Mouse (Mus musculus) myocyte (in vitro differentiated cells): ENCODE measurements around the gene Col8a2. TPM values are rescaled to one million over a fixed set of nuclear protein-coding genes. Genes with fewer than 3 reads are reported as not detected.

Experiments
- H3K27me3 ChIP-seq: one replicate; pipeline ENCODE4 v1.6.1; 2011; ENCODE audit not compliant: control insufficient read depth, insufficient read depth, insufficient read length
- H3K36me3 ChIP-seq: one replicate; pipeline ENCODE4 v1.6.1; 2011; ENCODE audit not compliant: control insufficient read depth, insufficient read depth
- H3K4me2 ChIP-seq: one replicate; pipeline ENCODE4 v1.6.1; 2011; ENCODE audit warnings: low read depth, control low read depth
- H3K4me3 ChIP-seq: one replicate; pipeline ENCODE4 v1.5.1; 2011; ENCODE audit warnings: mild to moderate bottlenecking, control low read depth, moderate library complexity
- H3K79me2 ChIP-seq: one replicate; pipeline ENCODE4 v1.6.1; 2011; ENCODE audit not compliant: control insufficient read depth, insufficient read depth
- H3ac ChIP-seq: one replicate; pipeline ENCODE4 v1.6.1; 2011; ENCODE audit not compliant: control insufficient read depth, insufficient read length
- CEBPB ChIP-seq: IDR thresholded peaks from 2 replicates; pipeline ENCODE4 v1.6.1; 2011; ENCODE audit warnings: mild to moderate bottlenecking, moderate library complexity; ENCODE audit not compliant: poor library complexity, insufficient read depth, severe bottlenecking
- E2F4 ChIP-seq: IDR thresholded peaks from one replicate; pipeline ENCODE4 v1.6.1; 2011; ENCODE audit warnings: mild to moderate bottlenecking, control low read depth, moderate library complexity; ENCODE audit not compliant: insufficient read depth
- MAX ChIP-seq: IDR thresholded peaks from one replicate; pipeline ENCODE4 v1.6.1; 2011; ENCODE audit warnings: low read depth, mild to moderate bottlenecking, control low read depth
- MYOD1 ChIP-seq, 3 experiments: IDR thresholded peaks; one replicate each; pipeline ENCODE4 v1.6.1; 2011; ENCODE audit warnings: control low read depth in 2 of 3, low read depth in 2 of 3, mild to moderate bottlenecking in 2 of 3, moderate library complexity in 1 of 3; ENCODE audit not compliant: insufficient read length in 2 of 3, control insufficient read depth in 1 of 3
- MYOG ChIP-seq, 3 experiments: IDR thresholded peaks; one replicate each; pipeline ENCODE4 v1.6.1; 2011; ENCODE audit warnings: control low read depth in 2 of 3, low read depth in 2 of 3, mild to moderate bottlenecking in 2 of 3; ENCODE audit not compliant: insufficient read length in 2 of 3, control insufficient read depth in 1 of 3, insufficient read depth in 1 of 3
- POLR2A ChIP-seq: IDR thresholded peaks from one replicate; pipeline ENCODE4 v1.6.1; 2011; ENCODE audit warnings: low read depth, mild to moderate bottlenecking, control low read depth, moderate library complexity; ENCODE audit not compliant: insufficient read length
- POLR2AphosphoS2 ChIP-seq: IDR thresholded peaks from one replicate; pipeline ENCODE4 v1.6.1; 2011; ENCODE audit warnings: low read depth, control low read depth; ENCODE audit not compliant: insufficient read length
- REST ChIP-seq: IDR thresholded peaks from one replicate; pipeline ENCODE4 v1.6.1; 2011; ENCODE audit warnings: mild to moderate bottlenecking, control low read depth, moderate library complexity; ENCODE audit not compliant: insufficient read depth, insufficient read length
- SRF ChIP-seq: IDR thresholded peaks from one replicate; pipeline ENCODE4 v1.6.1; 2011; ENCODE audit warnings: low read depth; ENCODE audit not compliant: control insufficient read depth, insufficient read length
- TCF12 ChIP-seq: IDR thresholded peaks from one replicate; pipeline ENCODE4 v1.6.1; 2011; ENCODE audit warnings: mild to moderate bottlenecking, control low read depth; ENCODE audit not compliant: poor library complexity, insufficient read depth, severe bottlenecking
- TCF3 ChIP-seq: IDR thresholded peaks from one replicate; pipeline ENCODE4 v1.6.1; 2011; ENCODE audit warnings: low read depth, control low read depth; ENCODE audit not compliant: insufficient read length
- USF1 ChIP-seq: IDR thresholded peaks from one replicate; pipeline ENCODE4 v1.6.1; 2011; ENCODE audit warnings: low read depth, mild to moderate bottlenecking, control low read depth, moderate library complexity
- polyA plus RNA-seq: library from polyadenylated mRNA; unstranded; fragments of >200 nt; fragmentation: generic; extraction: Trizol; gene quantifications from one replicate; pipeline ENCODE4 v1.2.1, GENCODE M21; 2012; ENCODE audit warnings: missing spikeins

The Col8a2 gene
- polyA plus RNA-seq, 1 experiment, result 0.06 TPM

GRCm38 (mm10) chr4:126253637-126254272 lies 32.8 kb upstream of the Col8a2 start:
- peak overlapping the region; percentile 70 for H3K4me2 ChIP-seq
- TF ChIP-seq TCF12 (no peak), MYOD1 (IDR thresholded peaks at IDR 0.05; ENCODE audit: control insufficient read depth in 1 of 3, insufficient read length in 2 of 3, low read depth in 2 of 3) (peak in 2 of 3 experiments; percentile 32 to 43), MYOG (IDR thresholded peaks at IDR 0.05; ENCODE audit: control insufficient read depth in 1 of 3, insufficient read depth in 1 of 3, insufficient read length in 2 of 3, low read depth in 2 of 3) (peak in 1 of 3 experiments; percentile 46)
- peak overlapping the region; percentile 81 for H3ac ChIP-seq
- peaks cover under 1% of the 10 kb centered on the region for H3K36me3 ChIP-seq
- H3K27me3 ChIP-seq, result no peaks in the 10 kb centered on the region
- peaks cover 79% of the 10 kb centered on the region for H3K79me2 ChIP-seq
- H3K4me3 ChIP-seq, result peak overlapping the region; percentile 98

GRCm38 (mm10) chr4:126254315-126255112 lies 32.1 kb upstream of the Col8a2 start:
- Histone ChIP-seq H3ac (peak overlapping the region; percentile 81), H3K27me3 (no peaks in the 10 kb centered on the region), H3K79me2 (peaks cover 72% of the 10 kb centered on the region), H3K36me3 (no peaks in the 10 kb centered on the region), H3K4me2 (peak overlapping the region; percentile 70), H3K4me3 (peak overlapping the region; percentile 98)
- TF ChIP-seq CEBPB (no peak), POLR2AphosphoS2 (no peak), MYOD1 (IDR thresholded peaks at IDR 0.05; ENCODE audit: control insufficient read depth in 1 of 3, insufficient read length in 2 of 3, low read depth in 2 of 3) (peak in 1 of 3 experiments; percentile 16), SRF (no peak), MYOG (IDR thresholded peaks at IDR 0.05; ENCODE audit: control insufficient read depth in 1 of 3, insufficient read depth in 1 of 3, insufficient read length in 2 of 3, low read depth in 2 of 3) (peak in 2 of 3 experiments; percentile 21 to 65), E2F4 (no peak), POLR2A (peak; percentile 56), USF1 (no peak), REST (no peak), MAX (no peak), TCF12 (no peak), TCF3 (no peak)

GRCm38 (mm10) chr4:126255113-126256001 lies 31.2 kb upstream of the Col8a2 start:
- H3K27me3 ChIP-seq, result no peaks in the 10 kb centered on the region
- H3K79me2 ChIP-seq, result peaks cover 63% of the 10 kb centered on the region
- TF ChIP-seq MYOD1 (IDR thresholded peaks at IDR 0.05; ENCODE audit: control insufficient read depth in 1 of 3, insufficient read length in 2 of 3, low read depth in 2 of 3), result peak in 1 of 3 experiments; percentile 60
- TF ChIP-seq MYOG (IDR thresholded peaks at IDR 0.05; ENCODE audit: control insufficient read depth in 1 of 3, insufficient read depth in 1 of 3, insufficient read length in 2 of 3, low read depth in 2 of 3), result peak in 2 of 3 experiments; percentile 43 to 74
- no peak for TF ChIP-seq E2F4
- H3ac ChIP-seq, result peak overlapping the region; percentile 81
- H3K36me3 ChIP-seq, result no peaks in the 10 kb centered on the region
- peak overlapping the region; percentile 70 for H3K4me2 ChIP-seq
- peak overlapping the region; percentile 98 for H3K4me3 ChIP-seq

GRCm38 (mm10) chr4:126256131-126256791 lies 30.3 kb upstream of the Col8a2 start, which contains the start of gene Map7d1:
Map7d1 (minus strand) TSS chr4:126256343.
- H3K36me3 ChIP-seq, result no peaks in the 10 kb centered on the region
- peak within 1 kb of the TSS; percentile 96 for H3K4me2 ChIP-seq
- TF ChIP-seq MYOD1 (IDR thresholded peaks at IDR 0.05; ENCODE audit: control insufficient read depth in 1 of 3, insufficient read length in 2 of 3, low read depth in 2 of 3) (peak in 1 of 3 experiments; percentile 9), MYOG (IDR thresholded peaks at IDR 0.05; ENCODE audit: control insufficient read depth in 1 of 3, insufficient read depth in 1 of 3, insufficient read length in 2 of 3, low read depth in 2 of 3) (peak in 1 of 3 experiments; percentile 32), USF1 (no peak), POLR2AphosphoS2 (peak; percentile 97), POLR2A (peak; percentile 91), TCF12 (no peak), CEBPB (no peak), MAX (no peak), E2F4 (no peak), TCF3 (no peak), REST (no peak), SRF (peak; percentile 47)
- H3K79me2 ChIP-seq, result peaks cover 54% of the 10 kb centered on the region
- no peaks in the 10 kb centered on the region for H3K27me3 ChIP-seq
- peak within 1 kb of the TSS; percentile 81 for H3ac ChIP-seq
- H3K4me3 ChIP-seq, result peak within 1 kb of the TSS; percentile 98
